Mouse (Mus musculus) hindbrain, postnatal 0 days (tissue): ENCODE measurements at regions not wholly inside any gene's neighbourhood (a gene's known extent, or its start where the extent isn't known, plus 50 kb on each side); places are given as distances from the start of the nearest gene placed in this dataset.
A peak's percentile ranks its signal among the peaks of the same experiment; 100 is the strongest.

Source experiments
- ATAC-seq: fragments of 200-750 bp; cut with Nextera tagmentation; 2 replicates; pipeline ENCODE4 v1.8.0; 2017; ENCODE audit warnings: mild to moderate bottlenecking, moderate TSS enrichment, moderate library complexity
- DNase-seq: peaks from one replicate; pipeline ENCODE4 v3.0.0-alpha.2; 2015; ENCODE audit warnings: low spot score
- H3K27ac ChIP-seq: fragments of 300-500 bp; sonication (generic); 2 replicates; pipeline ENCODE4 v1.5.1; 2014; ENCODE audit warnings: mild to moderate bottlenecking
- H3K27me3 ChIP-seq: fragments of 300-500 bp; sonication (generic); 2 replicates; pipeline ENCODE4 v1.6.1; 2014; ENCODE audit warnings: low read length, mixed read lengths; ENCODE audit not compliant: insufficient read depth
- H3K36me3 ChIP-seq: fragments of 300-500 bp; sonication (generic); 2 replicates; pipeline ENCODE4 v1.6.1; 2014; ENCODE audit warnings: low read length, mixed read lengths; ENCODE audit not compliant: insufficient read depth
- H3K4me1 ChIP-seq: fragments of 300-500 bp; sonication (generic); 2 replicates; pipeline ENCODE4 v1.6.1; 2014; ENCODE audit warnings: antibody characterized with exemption, low read length, mixed read lengths; ENCODE audit not compliant: insufficient read depth
- H3K4me2 ChIP-seq: fragments of 300-500 bp; sonication (generic); 2 replicates; pipeline ENCODE4 v1.6.1; 2014; ENCODE audit warnings: low read depth, mild to moderate bottlenecking, low read length, moderate library complexity, mixed read lengths
- H3K4me3 ChIP-seq: fragments of 300-500 bp; sonication (generic); 2 replicates; pipeline ENCODE4 v1.5.1; 2014; ENCODE audit warnings: low read length
- H3K9ac ChIP-seq: fragments of 300-500 bp; sonication (generic); replicated peaks from 2 replicates; pipeline ENCODE4 v1.6.1; 2014; ENCODE audit warnings: mild to moderate bottlenecking, low read length, moderate library complexity, mixed read lengths
- H3K9me3 ChIP-seq: fragments of 300-500 bp; sonication (generic); 2 replicates; pipeline ENCODE4 v1.6.1; 2016; ENCODE audit warnings: low read length, mixed read lengths
- CTCF ChIP-seq: IDR thresholded peaks from 2 replicates; pipeline ENCODE4 v1.5.1; 2016; ENCODE audit warnings: antibody characterized with exemption, control low read depth, low read depth
- WGBS: fragments of 180-500 bp; shearing (Covaris S2); extraction: QIAGEN DNeasy Blood & Tissue Kit; methylation state at CpG from one replicate; pipeline ENCODE4 v1.1.7; 2014; 5-methylcytosine and 5-hydroxymethylcytosine counted together

- H3K27me3 ChIP-seq: no peaks in the 10 kb centered on the region
- H3K4me1 ChIP-seq: no peaks in the 10 kb centered on the region
- 0 out of 2 replicates have a peak overlapping the region, but pooled peaks have one; percentile 41 for H3K27ac ChIP-seq
- no peak overlapping the region for H3K9ac ChIP-seq
- WGBS: 39% methylated on average over 8 of the region's 8 CpGs
- DNase-seq (peak; percentile 64), ATAC-seq (peak; percentile 82)
- H3K9me3 ChIP-seq: no peaks in the 10 kb centered on the region
- TF ChIP-seq CTCF: no peak
- H3K4me2 ChIP-seq: no peak overlapping the region
- H3K4me3 ChIP-seq: no peak overlapping the region
- no peaks in the 10 kb centered on the region for H3K36me3 ChIP-seq
These were observed 361.0 kb upstream of the 5930422O12Rik start for GRCm38 (mm10) chr8:33067453-33068039.

- whole genome bisulfite sequencing: 90% methylated on average over 5 of the region's 5 CpGs
- H3K27ac ChIP-seq: no peak overlapping the region
- H3K4me3 ChIP-seq: no peak overlapping the region
- H3K9ac ChIP-seq: no peak overlapping the region
- ATAC-seq (no peak), DNase-seq (no peak)
- no peaks in the 10 kb centered on the region for H3K27me3 ChIP-seq
- H3K9me3 ChIP-seq: no peaks in the 10 kb centered on the region
- peak; percentile 34; the same call in 1 of the 2 replicates for TF ChIP-seq CTCF
- no peak overlapping the region for H3K4me2 ChIP-seq
- no peaks in the 10 kb centered on the region for H3K4me1 ChIP-seq
- H3K36me3 ChIP-seq: no peaks in the 10 kb centered on the region
These were observed 360.0 kb upstream of the 5930422O12Rik start for GRCm38 (mm10) chr8:33068468-33068867.

- no peaks in the 10 kb centered on the region for H3K36me3 ChIP-seq
- no peaks in the 10 kb centered on the region for H3K27me3 ChIP-seq
- TF ChIP-seq CTCF: no peak
- H3K4me3 ChIP-seq: no peak overlapping the region
- H3K4me1 ChIP-seq: peaks cover 4% of the 10 kb centered on the region; the same call in 1 of the 2 replicates
- no peaks in the 10 kb centered on the region for H3K9me3 ChIP-seq
- DNase-seq (peak; percentile 43), ATAC-seq (no peak)
- no peak overlapping the region for H3K27ac ChIP-seq
- H3K9ac ChIP-seq: no peak overlapping the region
- 9% methylated on average over 1 of the region's 1 CpGs for WGBS
- H3K4me2 ChIP-seq: no peak overlapping the region
These were observed 353.3 kb upstream of the 5930422O12Rik start for GRCm38 (mm10) chr8:33075186-33075585.

DNA sequence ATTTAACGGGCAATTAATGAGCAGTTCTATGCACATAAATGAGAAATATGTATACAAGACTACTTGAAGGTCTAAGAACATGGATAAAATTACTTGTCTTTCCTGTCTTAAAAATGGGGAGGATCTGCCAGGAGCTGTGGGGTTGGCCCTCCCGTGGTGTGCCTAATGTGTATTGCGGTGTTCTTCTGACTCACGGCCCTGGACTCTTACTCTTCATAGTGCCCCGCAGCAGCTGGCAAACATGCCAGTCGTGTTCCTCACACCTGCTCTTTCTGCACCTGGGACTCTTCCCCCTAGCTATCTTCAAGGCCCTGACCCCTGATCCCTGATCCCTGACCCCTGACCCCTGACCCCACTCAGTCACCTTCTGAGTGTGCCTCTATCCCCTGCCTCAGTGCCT is 352.3 kb upstream of the 5930422O12Rik start:
- Histone ChIP-seq H3K4me2 (no peak overlapping the region), H3K4me3 (no peak overlapping the region), H3K9ac (no peak overlapping the region), H3K9me3 (no peaks in the 10 kb centered on the region), H3K27ac (no peak overlapping the region), H3K36me3 (no peaks in the 10 kb centered on the region), H3K4me1 (peaks cover 4% of the 10 kb centered on the region; the same call in 1 of the 2 replicates), H3K27me3 (no peaks in the 10 kb centered on the region)
- WGBS: 64% methylated on average over 6 of the region's 6 CpGs
- DNase-seq: no peak
- ATAC-seq: no peak
- no peak for TF ChIP-seq CTCF

DNA sequence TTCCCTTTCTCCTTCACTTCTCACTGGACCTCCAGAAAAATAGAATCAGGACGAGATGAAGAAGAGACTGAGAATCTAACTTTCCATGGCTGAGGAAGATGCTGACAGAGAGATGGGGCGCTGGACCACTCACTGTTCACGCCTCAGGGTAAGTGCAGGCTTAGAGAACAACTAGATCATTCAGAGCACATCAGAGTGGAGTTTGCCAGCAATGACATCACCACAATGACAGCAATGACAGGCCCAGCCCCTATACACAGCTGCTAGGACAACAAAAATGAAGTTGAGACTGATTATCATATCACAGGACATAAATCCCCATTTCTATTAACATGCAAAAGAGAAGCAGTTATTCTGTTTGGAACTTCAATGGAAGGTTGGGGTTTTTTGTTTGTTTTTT is 350.4 kb upstream of the 5930422O12Rik start:
- Histone ChIP-seq H3K4me3 (no peak overlapping the region), H3K36me3 (no peaks in the 10 kb centered on the region), H3K4me1 (peaks cover 4% of the 10 kb centered on the region; the same call in 1 of the 2 replicates), H3K27me3 (no peaks in the 10 kb centered on the region), H3K27ac (no peak overlapping the region), H3K4me2 (no peak overlapping the region), H3K9me3 (no peaks in the 10 kb centered on the region), H3K9ac (no peak overlapping the region)
- DNase-seq (peak; percentile 39), ATAC-seq (peak; percentile 81)
- 58% methylated on average over 3 of the region's 3 CpGs for whole genome bisulfite sequencing
- no peak for TF ChIP-seq CTCF

GRCm38 (mm10) chr8:33079867-33080585 is 348.5 kb upstream of the 5930422O12Rik start:
- H3K4me3 ChIP-seq: no peak overlapping the region
- no peak overlapping the region for H3K27ac ChIP-seq
- no peak overlapping the region for H3K9ac ChIP-seq
- ATAC-seq: peak; percentile 83
- WGBS: 61% methylated on average over 12 of the region's 12 CpGs
- peak; percentile 52 for DNase-seq
- no peaks in the 10 kb centered on the region for H3K36me3 ChIP-seq
- TF ChIP-seq CTCF: no peak
- H3K4me2 ChIP-seq: no peak overlapping the region
- H3K9me3 ChIP-seq: no peaks in the 10 kb centered on the region
- no peaks in the 10 kb centered on the region for H3K27me3 ChIP-seq
- peaks cover 4% of the 10 kb centered on the region; the same call in 1 of the 2 replicates for H3K4me1 ChIP-seq

- Histone ChIP-seq H3K27ac (no peak overlapping the region), H3K36me3 (no peaks in the 10 kb centered on the region), H3K4me2 (no peak overlapping the region), H3K4me3 (no peak overlapping the region), H3K27me3 (no peaks in the 10 kb centered on the region), H3K9me3 (no peaks in the 10 kb centered on the region), H3K4me1 (peaks cover 4% of the 10 kb centered on the region; the same call in 1 of the 2 replicates), H3K9ac (no peak overlapping the region)
- DNase-seq: peak; percentile 67
- ATAC-seq: no peak
- WGBS: 57% methylated on average over 4 of the region's 4 CpGs
- no peak for TF ChIP-seq CTCF
These were observed 346.6 kb upstream of the 5930422O12Rik start for GRCm38 (mm10) chr8:33081941-33082340.
